Mouse (Mus musculus) pancreas, adult 10 weeks (tissue): ENCODE data around the gene Gm17409. TPM values are rescaled to one million over a fixed set of nuclear protein-coding genes. Genes with fewer than 3 reads are reported as not detected.

ENCODE experiments used
- polyA plus RNA-seq: library from polyadenylated mRNA; stranded (reverse); fragments of 350-450 nt; fragmentation: Illumina TruSeq; extraction: RNeasy Lipid Tissue Mini Kit (QIAGEN cat#74804); gene quantifications from one replicate; pipeline ENCODE4 v1.2.3, GENCODE M21; 2015; ENCODE audit warnings: low read depth, low replicate concordance; ENCODE audit not compliant: insufficient read depth

The Gm17409 gene
- not detected for polyA plus RNA-seq

GRCm38 (mm10) chr2:58469816-58470215 is at the start of gene Gm17409:
Gene Gm17409 (plus strand): TSS chr2:58470116.

Other genes with a start within 250 kb of the Gm17409 start
- gene Acvr1c, start 112.2 kb upstream of the Gm17409 start, polyA plus RNA-seq, result 0.63 TPM
- gene Acvr1, start 97.0 kb downstream of the Gm17409 start, polyA plus RNA-seq, result 3.8 TPM
- gene Upp2, start 97.2 kb downstream of the Gm17409 start, polyA plus RNA-seq, result 3.8 TPM